Mouse (Mus musculus): ENCODE data around the gene Aurka. TPM values are rescaled to one million over a fixed set of nuclear protein-coding genes. Genes with fewer than 3 reads are reported as not detected.

Gene Aurka
- total RNA-seq, 1 experiment from 2014 or later: 2.7 TPM

DNA sequence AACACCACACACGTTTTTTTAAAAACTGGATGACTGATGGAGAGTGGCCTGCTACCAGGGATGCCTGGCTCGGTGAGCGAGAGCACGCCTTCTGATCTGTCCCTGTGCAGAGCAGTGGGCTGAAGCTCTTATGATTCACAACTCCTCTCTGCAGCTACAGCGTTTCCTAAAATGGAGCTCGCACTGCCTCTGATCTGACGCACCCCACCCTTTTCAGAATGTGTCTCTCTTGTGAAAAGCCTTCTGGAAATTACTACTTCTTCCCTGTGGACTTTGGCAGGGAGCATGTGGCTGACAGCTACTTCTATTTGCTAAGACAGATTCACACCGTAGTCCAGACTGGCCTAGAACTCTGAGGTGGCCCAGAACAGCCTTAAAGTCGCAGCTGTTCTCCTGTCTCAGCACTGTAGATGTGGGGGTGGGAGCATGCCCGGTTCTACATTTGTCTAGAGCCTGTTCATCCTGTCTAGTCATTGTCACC lies 21.7 kb upstream of the Aurka start:
- ATAC-seq (ENCODE audit: extremely low read depth, insufficient number of reproducible peaks, low FRiP score, poor library complexity, severe bottlenecking): no peak

DNA sequence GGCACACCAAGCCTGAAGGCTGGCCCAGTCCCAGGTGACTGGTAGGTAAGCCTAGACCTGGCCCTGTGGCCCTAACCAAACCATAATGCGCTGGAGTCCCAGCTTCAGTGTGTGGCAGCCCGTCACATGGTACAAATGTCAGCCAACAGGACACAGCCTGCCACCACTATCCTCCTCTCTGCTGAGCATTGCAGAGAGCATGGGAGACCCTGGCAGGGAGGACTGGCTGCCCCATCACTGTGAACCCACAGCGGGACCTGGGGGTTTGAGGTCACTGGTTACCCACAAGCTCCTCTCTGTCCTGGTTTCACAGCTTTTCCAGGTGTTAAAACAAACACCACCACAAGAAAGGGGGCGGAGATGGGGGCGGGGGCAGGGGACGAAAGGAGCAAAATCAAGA lies 20.0 kb upstream of the Aurka start:
- no peak for ATAC-seq (ENCODE audit: extremely low read depth, insufficient number of reproducible peaks, low FRiP score, poor library complexity, severe bottlenecking)

DNA sequence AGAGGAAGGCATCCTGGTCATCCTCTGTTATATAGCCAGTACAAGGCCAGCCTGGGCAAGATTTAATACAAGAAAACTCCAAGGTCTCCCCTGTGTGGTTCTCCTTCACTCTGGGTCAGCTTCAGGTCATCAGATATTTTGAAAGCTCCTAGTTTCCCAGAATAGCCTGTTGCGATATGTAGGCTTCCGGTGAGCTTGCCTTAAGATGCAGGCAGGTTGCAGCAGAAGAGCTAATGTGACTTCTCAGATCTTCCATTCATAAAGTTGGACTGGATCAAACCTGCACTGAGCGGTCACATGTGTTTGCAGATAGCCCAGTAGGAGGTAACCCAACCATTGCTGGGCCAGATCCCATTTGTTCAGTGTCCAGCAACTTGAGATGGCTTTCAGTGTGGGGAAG lies 14.4 kb upstream of the Aurka start:
- ATAC-seq (ENCODE audit: extremely low read depth, insufficient number of reproducible peaks, low FRiP score, poor library complexity, severe bottlenecking): peak; percentile 61

DNA sequence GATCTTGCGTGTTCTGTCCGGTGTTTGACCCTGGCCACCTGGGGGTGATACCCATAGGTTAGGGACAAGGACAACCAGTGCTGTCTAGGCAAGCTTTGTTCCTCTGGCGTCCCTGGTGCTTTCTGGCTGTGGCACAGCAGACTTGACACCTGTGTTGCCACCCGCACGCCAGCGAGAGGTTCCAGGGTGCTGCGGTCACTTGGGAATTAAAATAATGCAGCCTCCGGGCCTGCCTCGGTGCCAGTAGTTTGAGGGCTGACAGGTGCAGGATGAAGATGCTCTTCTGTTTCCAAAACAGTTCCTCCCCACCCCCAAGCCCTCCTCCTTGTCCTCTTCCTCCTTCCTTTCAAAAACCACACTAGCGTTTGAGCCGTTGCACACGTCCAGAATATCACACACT lies 11.6 kb upstream of the Aurka start:
- no peak for ATAC-seq (ENCODE audit: extremely low read depth, insufficient number of reproducible peaks, low FRiP score, poor library complexity, severe bottlenecking)

DNA sequence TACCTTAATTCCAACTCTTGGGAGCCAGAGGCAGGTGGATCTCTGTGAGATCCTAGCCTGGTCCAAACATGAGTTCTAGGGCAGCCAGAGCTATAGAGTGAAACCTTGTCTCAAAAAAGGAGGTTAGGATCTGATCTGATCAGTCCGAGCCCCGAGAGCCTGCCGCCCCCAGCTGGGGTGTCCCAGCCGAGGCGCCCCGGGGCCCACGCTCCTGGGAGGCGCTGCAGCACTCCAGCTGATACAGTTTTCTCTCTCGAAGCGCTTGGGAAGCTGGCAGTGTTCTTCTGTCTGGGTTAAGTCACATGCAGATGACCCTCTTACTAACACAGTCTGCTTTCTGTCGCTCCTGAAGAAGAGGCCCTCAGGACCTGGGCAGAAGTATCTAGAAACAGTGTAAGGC lies 11.0 kb upstream of the Aurka start:
- ATAC-seq (ENCODE audit: extremely low read depth, insufficient number of reproducible peaks, low FRiP score, poor library complexity, severe bottlenecking): no peak

DNA sequence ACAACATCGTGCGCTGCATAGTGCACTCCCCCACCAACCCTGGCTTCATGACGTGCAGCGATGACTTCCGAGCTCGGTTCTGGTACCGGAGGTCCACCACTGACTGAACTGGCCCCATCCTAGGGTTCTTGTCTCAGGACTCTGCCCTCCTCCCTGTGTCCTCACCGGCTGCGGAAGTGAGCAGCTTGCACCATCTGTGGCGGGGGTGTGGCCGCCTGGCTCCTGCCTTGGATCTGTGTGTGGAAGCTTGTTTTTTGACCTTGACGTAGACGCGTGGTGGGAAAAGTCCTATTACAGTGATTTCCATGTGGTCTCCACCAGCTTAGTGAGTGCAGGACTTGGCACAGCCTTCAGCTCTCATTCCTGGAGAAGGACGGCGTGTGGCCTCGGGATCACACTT lies 10.2 kb upstream of the Aurka start:
- peak; percentile 25; the same call in 1 of the 2 replicates for ATAC-seq (ENCODE audit: extremely low read depth, insufficient number of reproducible peaks, low FRiP score, poor library complexity, severe bottlenecking)

DNA sequence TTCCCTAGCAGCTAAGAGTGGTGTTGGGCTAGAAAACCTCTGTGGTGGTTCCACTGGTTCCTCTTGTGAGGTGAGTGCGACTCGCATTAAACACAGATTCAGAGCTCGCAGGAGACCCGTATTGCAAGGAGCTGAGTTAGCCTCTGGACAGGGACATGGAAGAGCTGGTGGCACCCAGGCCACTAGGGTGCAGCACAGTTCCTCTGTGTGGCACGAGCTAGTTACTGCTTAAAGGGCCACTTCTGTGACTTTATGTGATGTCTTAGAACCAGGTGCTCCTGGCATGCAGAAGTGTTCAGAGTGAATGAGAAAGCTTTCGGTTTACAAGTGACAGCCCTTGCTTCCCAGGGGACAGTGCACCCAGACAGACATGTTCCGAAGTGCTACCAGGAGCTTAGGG lies 8.0 kb upstream of the Aurka start:
- ATAC-seq (ENCODE audit: extremely low read depth, insufficient number of reproducible peaks, low FRiP score, poor library complexity, severe bottlenecking): peak; percentile 86

DNA sequence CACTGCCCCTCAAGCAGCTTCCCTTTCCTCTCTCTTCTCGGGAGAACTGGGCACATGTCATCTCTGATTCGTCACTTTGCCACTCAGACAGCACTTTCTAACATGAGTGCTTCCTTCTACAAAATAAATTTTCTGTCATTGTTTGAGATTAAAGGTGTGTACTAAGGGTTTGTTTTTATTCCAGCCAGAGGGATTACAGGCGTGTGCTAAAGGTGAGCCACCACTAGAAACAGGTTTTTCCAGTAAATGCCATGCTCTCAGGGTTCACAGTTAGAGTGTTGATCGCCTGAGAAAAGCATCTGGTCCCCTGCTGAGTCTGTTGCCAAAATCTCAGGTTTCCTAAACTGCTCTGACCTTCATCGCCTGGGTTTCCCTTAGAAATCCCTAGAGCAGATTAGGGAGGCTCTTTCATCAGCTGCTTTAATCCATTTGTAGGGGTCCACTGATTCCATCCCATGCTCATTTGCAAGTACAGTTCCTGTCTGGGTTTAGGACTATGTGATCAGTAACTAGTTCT lies 6.7 kb upstream of the Aurka start:
- ATAC-seq (ENCODE audit: extremely low read depth, insufficient number of reproducible peaks, low FRiP score, poor library complexity, severe bottlenecking): no peak

DNA sequence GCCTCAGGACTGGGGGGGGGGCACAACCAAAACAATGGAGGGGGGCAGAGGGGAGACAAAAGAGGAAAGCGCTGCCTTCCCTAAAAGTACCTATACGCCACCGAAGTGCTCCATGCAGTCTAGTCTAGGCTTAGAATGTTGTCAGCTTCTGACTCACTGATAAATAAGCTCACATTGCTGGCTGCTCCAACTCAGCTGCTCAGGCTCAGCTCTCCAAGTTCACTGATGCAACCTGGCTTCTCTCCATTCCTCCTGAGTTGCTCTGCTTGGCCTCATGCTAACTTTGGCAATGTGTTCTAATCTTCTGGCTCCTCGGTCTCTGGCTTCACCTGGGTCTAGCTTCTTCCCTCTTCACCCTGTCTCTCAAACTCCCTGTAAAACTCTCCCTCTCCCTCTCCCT lies 6.2 kb upstream of the Aurka start:
- no peak for ATAC-seq (ENCODE audit: extremely low read depth, insufficient number of reproducible peaks, low FRiP score, poor library complexity, severe bottlenecking)

DNA sequence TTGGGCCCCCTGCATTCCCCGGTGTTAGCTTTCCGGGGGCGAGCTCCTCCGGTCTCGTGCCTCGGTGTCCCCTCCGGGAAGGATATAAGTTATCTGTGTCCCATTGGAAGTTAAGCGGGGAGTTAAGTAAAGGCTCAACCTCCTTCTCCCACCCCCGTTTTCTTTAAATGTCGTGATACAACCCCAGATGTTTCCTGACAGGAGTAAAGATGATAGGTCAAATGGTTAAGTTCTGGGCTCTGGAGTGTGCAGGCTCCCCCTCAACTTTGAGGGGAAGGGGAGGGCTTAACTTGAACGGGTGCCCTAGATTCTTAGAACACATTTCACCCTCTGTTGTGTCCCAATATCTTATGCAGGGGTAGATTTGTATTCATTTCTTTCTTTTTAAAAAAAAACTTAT lies 923 bp upstream of the Aurka start:
- no peak for ATAC-seq (ENCODE audit: extremely low read depth, insufficient number of reproducible peaks, low FRiP score, poor library complexity, severe bottlenecking)

DNA sequence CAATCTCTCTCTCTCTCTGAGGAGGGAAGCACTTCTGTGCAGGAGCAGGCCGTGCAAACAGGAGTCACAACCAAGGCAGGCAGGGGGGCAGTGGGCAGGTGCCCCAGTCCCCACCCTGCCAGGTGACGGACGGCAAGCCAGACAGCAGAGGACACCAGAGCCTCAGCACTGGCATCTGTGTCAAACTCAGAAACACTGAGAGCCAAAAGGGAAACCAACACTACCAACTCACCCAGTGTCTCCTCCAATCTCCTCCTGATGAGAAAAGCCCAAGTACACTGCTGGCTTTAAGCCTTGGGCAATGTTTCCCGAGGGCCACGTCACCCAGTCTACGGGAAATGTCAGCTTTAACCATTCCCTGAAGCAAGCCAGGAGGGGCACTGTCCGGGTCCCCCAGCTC lies 7.2 kb downstream of the Aurka start:
- no peak for ATAC-seq (ENCODE audit: extremely low read depth, insufficient number of reproducible peaks, low FRiP score, poor library complexity, severe bottlenecking)

DNA sequence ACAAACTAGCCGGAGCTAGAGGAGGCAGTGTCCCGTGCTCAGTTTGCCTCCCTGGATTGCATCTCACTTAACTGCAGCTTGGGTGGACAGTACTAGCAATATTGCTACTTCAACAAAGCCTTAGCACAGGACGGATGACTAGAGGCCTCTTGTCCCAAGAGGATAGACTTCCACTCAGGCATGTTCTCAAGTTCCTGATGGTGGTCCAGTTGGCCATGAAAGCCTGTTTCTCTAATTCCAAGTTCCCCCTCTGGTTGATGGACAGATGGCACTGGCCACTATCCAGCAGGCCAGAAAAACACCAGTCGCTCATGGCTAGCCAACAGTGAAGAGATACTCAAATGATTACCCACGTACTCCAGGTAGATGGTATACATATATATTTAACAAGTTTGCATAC lies 14.5 kb downstream of the Aurka start:
- no peak for ATAC-seq (ENCODE audit: extremely low read depth, insufficient number of reproducible peaks, low FRiP score, poor library complexity, severe bottlenecking)

DNA sequence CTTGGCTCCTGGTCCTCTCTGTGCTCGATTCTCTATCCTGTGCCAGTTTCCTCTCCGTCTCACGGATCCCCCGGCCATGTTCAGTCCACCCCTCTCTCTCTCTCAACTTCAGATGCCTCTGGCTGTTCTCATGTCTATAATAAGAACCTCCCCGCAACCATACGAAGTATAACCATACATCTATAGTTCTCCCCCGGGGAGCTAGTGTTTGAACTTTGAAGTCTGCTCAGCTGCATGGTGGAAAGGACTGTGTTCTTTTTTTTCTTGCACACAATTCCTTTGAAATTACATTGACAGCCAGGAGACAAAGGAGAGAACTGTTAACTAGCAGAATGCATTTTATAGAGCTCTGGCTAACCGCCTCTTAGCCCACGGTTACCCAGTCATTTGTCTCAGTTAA lies 15.6 kb downstream of the Aurka start:
- ATAC-seq (ENCODE audit: extremely low read depth, insufficient number of reproducible peaks, low FRiP score, poor library complexity, severe bottlenecking): no peak

DNA sequence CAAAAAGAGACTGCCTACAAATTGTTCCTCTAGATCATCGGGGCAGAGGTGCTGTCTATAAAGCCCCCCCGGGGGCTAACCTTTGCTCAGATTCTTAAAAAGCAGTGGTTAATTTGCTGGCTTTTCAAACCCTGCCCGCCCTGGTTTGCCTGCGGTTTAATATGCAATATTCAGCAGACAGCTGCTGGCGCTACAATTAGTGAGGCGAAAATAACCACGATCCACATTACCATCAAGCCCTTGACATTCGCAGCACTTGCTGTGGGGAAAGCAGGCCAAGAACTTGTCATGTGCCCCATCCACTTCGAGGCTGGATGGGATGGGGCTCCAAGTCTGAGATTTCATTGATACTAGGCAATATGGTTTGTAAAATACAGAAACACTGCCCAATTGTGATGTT lies 17.1 kb downstream of the Aurka start:
- no peak for ATAC-seq (ENCODE audit: extremely low read depth, insufficient number of reproducible peaks, low FRiP score, poor library complexity, severe bottlenecking)

DNA sequence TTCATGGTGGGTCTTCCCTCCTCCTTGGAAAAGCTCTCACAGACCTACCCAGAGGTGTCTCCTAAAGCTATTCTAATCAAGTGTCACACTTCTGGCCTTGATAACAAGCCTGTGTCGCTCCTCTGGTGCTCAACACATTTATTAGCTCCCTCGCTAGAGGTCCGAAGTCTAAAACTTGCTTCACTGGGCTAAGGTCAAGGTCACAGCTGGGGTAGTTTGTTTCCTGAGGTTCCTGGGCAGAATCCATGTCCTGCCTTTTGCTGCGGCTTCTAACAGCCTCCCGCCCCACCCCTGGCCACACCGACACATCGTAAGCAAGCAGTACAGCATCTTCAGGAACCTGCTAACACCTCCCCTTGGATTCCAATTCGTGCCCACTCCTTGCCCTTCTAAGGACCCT lies 19.6 kb downstream of the Aurka start:
- ATAC-seq (ENCODE audit: extremely low read depth, insufficient number of reproducible peaks, low FRiP score, poor library complexity, severe bottlenecking): no peak

DNA sequence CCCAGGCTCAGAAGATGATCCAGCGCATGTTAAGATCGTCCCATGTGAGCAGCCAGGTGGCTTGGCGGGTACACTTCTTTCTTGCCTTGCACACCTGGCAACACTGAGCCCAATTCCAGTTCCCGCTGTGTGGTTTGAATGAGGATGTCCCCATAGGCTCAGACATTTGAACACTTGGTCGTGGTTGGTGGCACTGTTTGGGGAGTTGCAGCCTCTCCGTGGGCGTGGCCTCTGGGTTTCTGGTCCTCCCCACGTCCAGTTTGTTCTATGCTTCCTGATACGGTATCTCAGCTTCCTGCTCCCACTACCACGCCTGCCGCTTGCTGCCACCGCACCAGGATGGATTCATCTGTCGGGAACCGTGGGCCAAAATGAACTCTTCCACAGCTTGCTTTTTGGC lies 20.6 kb downstream of the Aurka start:
- ATAC-seq (ENCODE audit: extremely low read depth, insufficient number of reproducible peaks, low FRiP score, poor library complexity, severe bottlenecking): no peak

DNA sequence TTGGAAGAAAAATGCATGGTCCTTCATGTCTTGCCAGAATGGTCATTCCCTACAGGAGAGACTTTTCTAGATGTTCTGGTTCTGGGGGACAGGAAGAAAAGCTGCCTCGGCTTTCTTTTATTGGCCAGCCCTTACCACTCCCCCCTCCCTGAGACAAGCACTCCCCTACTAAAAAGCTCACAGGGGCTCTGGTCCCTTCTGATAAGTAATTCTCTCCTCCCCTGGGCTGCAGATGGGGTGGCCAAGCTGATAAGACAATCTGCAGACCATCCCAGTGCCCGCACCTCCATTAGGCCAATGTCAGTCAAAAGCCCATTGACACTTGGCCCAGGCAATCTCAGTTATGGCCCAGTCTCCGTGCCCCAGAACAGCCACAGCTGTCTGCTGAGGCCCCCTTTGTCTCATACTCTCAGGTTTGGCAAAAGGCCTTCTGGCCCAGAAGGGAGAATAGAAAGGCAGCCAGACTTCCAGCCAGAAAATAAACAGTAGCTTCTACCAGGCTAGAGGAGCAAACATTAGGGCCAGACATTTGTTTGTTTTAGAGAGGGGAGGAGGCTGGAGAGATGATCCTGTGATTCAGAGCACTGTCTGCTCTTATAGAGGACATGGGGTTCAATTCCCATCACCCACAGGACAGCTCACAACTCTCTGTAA lies 21.9 kb downstream of the Aurka start:
- no peak for ATAC-seq (ENCODE audit: extremely low read depth, insufficient number of reproducible peaks, low FRiP score, poor library complexity, severe bottlenecking)

DNA sequence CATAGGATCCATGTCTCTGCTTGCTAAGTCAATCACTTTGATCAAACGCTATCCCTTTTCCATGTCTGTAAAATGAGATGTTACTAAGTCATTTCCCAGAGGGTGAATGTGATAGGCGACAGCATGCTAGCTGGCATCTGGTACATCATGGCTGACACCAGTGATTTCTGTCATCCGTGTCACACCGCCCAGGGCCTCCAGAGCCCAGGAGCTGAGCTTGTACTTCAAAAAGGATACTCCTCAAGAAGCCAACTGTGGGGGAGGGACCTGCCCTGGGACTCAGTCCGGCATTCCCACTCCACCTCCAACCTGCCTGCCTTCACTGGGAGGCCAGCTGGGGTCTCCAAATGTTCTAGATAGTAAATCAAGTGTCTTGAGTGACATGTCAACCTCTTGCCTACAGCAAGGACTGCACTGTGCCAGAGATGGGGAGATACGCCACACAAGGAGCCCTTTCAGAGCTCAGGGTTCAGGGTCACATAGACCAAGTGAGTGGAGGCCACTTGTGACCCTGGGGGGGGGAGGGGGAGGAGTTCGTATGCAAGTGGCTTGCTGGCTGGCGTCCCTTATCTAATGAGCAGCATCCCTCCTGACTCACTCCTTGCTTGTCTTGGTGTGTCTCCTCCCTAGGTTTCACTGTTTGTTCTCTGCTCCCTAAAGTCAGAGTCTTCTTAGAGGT lies 23.3 kb downstream of the Aurka start:
- no peak for ATAC-seq (ENCODE audit: extremely low read depth, insufficient number of reproducible peaks, low FRiP score, poor library complexity, severe bottlenecking)

DNA sequence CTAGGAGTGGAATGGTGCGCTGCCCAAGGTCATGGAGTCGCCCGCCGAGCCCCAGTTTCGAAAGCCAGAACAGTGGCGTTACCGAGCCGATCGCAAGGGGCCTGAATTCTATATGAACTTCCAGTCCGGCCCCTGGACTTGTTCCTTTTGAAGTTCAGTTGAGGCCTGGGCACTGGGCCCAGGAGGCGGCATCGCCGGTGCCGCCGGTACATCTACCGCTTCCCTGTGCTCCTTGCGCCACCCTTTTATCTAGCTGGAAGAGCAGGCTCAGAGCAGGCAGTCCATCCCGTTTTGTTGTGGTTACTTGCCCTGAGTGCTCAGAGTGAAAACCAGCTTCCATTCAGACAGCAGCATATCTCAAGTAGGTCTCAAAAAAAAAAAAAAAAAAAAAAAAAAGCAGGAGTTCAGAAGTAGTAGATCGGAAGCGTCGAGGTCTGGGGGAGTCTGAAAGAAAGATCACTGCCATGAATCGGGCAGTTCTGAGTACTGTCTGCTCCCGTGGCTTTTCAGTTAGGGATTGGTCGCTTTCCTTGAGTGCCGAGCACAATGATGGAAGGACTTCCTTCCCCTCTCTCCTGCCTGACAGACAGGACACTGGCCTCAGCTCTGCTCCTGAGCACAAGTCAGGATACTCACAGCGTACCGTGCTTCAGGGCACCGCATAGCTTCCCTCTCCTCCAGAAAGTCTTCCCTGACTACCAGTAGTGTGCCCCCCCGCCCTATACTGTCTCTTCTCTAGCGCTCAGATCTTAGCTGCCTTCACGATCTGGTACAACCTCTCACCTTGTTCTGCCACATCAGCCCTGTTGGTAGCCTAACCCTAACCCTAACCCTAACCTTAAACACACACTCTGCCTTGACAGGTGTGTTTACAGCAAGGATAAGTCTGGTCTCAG lies 24.1 kb downstream of the Aurka start:
- no peak for ATAC-seq (ENCODE audit: extremely low read depth, insufficient number of reproducible peaks, low FRiP score, poor library complexity, severe bottlenecking)
